13 mouse cellular contexts compared by ENCODE assay signal in genomic region chr2:68321230-68321629, GRCm38 (mm10).
DNase-seq lines count a peak whose midpoint lies in the region; ATAC-seq lines count a peak whose summit lies in the region.
"Had no signal": no experiment of that assay in that cellular context is flagged by ENCODE, and none has a peak within 500 bp of the region (broad histone marks: within the 10 kb centered on the region; RNA-seq: fewer than 3 reads in every experiment).

No protein-coding gene starts in this region.

- no peak overlapping the region for H3K9ac ChIP-seq in hindbrain, embryonic 11.5 days (ENCODE audit: low read depth, low read length)
- no peak overlapping the region; the same call in 1 of the 2 replicates for H3K9ac ChIP-seq in forebrain, embryonic 16.5 days (replicated peaks; ENCODE audit: low read depth, low read length)
- H3K9ac ChIP-seq in hindbrain, embryonic 16.5 days (ENCODE audit: low read depth, low read length): no peak overlapping the region
- H3K9ac ChIP-seq in neural tube, embryonic 14.5 days (replicated peaks; ENCODE audit: low read depth, low read length): 0 out of 2 replicates have a peak overlapping the region, but pooled peaks have one; percentile 11
- H3K9ac ChIP-seq: embryonic facial prominence, embryonic 13.5 days had no signal

- H3K36me3 ChIP-seq in hindbrain, embryonic 10.5 days: peaks cover 4% of the 10 kb centered on the region; the same call in 1 of the 2 replicates
- no peaks in the 10 kb centered on the region for H3K36me3 ChIP-seq in hindbrain, embryonic 11.5 days (ENCODE audit: control insufficient read depth, insufficient read depth, low read length)
- no peaks in the 10 kb centered on the region for H3K36me3 ChIP-seq in forebrain, embryonic 16.5 days (ENCODE audit: control insufficient read depth, insufficient read depth)
- no peaks in the 10 kb centered on the region for H3K36me3 ChIP-seq in hindbrain, embryonic 16.5 days (ENCODE audit: control insufficient read depth, insufficient read depth, low read length)
- H3K36me3 ChIP-seq in neural tube, embryonic 14.5 days (ENCODE audit: control insufficient read depth, insufficient read depth, low read length): no peaks in the 10 kb centered on the region
- H3K36me3 ChIP-seq: embryonic facial prominence, embryonic 13.5 days had no signal

- no peaks in the 10 kb centered on the region for H3K27me3 ChIP-seq in hindbrain, embryonic 10.5 days (ENCODE audit: insufficient read depth, poor library complexity, severe bottlenecking)
- no peaks in the 10 kb centered on the region for H3K27me3 ChIP-seq in hindbrain, embryonic 11.5 days (ENCODE audit: control insufficient read depth, insufficient read depth, low read length)
- H3K27me3 ChIP-seq in forebrain, embryonic 16.5 days (replicated peaks; ENCODE audit: control insufficient read depth, insufficient read depth, low read length): no peaks in the 10 kb centered on the region
- no peaks in the 10 kb centered on the region for H3K27me3 ChIP-seq in hindbrain, embryonic 16.5 days (replicated peaks; ENCODE audit: control insufficient read depth, insufficient read depth, low read length)
- H3K27me3 ChIP-seq in neural tube, embryonic 14.5 days (ENCODE audit: control insufficient read depth, insufficient read depth, low read length): no peaks in the 10 kb centered on the region
- H3K27me3 ChIP-seq: CH12.LX; embryonic facial prominence, embryonic 13.5 days had no signal

- no peaks in the 10 kb centered on the region for H3K9me3 ChIP-seq in hindbrain, embryonic 10.5 days
- no peaks in the 10 kb centered on the region for H3K9me3 ChIP-seq in hindbrain, embryonic 11.5 days (ENCODE audit: control insufficient read depth, low read length)
- no peaks in the 10 kb centered on the region for H3K9me3 ChIP-seq in forebrain, embryonic 16.5 days (ENCODE audit: control insufficient read depth, low read length)
- H3K9me3 ChIP-seq in hindbrain, embryonic 16.5 days (ENCODE audit: control insufficient read depth, low read length): no peaks in the 10 kb centered on the region
- no peaks in the 10 kb centered on the region for H3K9me3 ChIP-seq in neural tube, embryonic 14.5 days (ENCODE audit: control insufficient read depth, low read length)
- H3K9me3 ChIP-seq: embryonic facial prominence, embryonic 13.5 days had no signal

- H3K4me2 ChIP-seq in hindbrain, embryonic 11.5 days (replicated peaks; ENCODE audit: low read depth, low read length): no peak overlapping the region
- H3K4me2 ChIP-seq in forebrain, embryonic 16.5 days (ENCODE audit: low read length): peak overlapping the region; percentile 38
- H3K4me2 ChIP-seq in hindbrain, embryonic 16.5 days (ENCODE audit: low read length): no peak overlapping the region; the same call in 1 of the 2 replicates
- peak overlapping the region; percentile 38; the same call in 1 of the 2 replicates for H3K4me2 ChIP-seq in neural tube, embryonic 14.5 days (ENCODE audit: low read depth, low read length)
- H3K4me2 ChIP-seq: embryonic facial prominence, embryonic 13.5 days; liver, embryonic 11.5 days had no signal

- 82% methylated on average over 5 of the region's 5 CpGs for WGBS in hindbrain, embryonic 10.5 days
- WGBS in hindbrain, embryonic 11.5 days: 82% methylated on average over 5 of the region's 5 CpGs
- WGBS in forebrain, embryonic 16.5 days: 53% methylated on average over 5 of the region's 5 CpGs
- 54% methylated on average over 5 of the region's 5 CpGs for WGBS in hindbrain, embryonic 16.5 days
- 76% methylated on average over 5 of the region's 5 CpGs for WGBS in neural tube, embryonic 14.5 days

- no peak overlapping the region for H3K4me3 ChIP-seq in hindbrain, embryonic 10.5 days
- H3K4me3 ChIP-seq in hindbrain, embryonic 11.5 days (ENCODE audit: low read depth, low read length): no peak overlapping the region
- no peak overlapping the region for H3K4me3 ChIP-seq in forebrain, embryonic 16.5 days (replicated peaks; ENCODE audit: low read length)
- H3K4me3 ChIP-seq in hindbrain, embryonic 16.5 days (ENCODE audit: low read length): no peak overlapping the region
- no peak overlapping the region for H3K4me3 ChIP-seq in neural tube, embryonic 14.5 days (ENCODE audit: low read depth, low read length)
- H3K4me3 ChIP-seq: embryonic facial prominence, embryonic 13.5 days had no signal

- intact Hi-C loops in left cerebral cortex, postnatal 14 days (cut with DNase I): no loop called here

- 0 out of 2 replicates have a peak overlapping the region, but pooled peaks have one; percentile 2 for H3K27ac ChIP-seq in hindbrain, embryonic 10.5 days
- H3K27ac ChIP-seq in hindbrain, embryonic 11.5 days (ENCODE audit: low read depth, low read length): no peak overlapping the region
- peak overlapping the region; percentile 66 for H3K27ac ChIP-seq in forebrain, embryonic 16.5 days (ENCODE audit: low read length)
- peak overlapping the region; percentile 59; the same call in 1 of the 2 replicates for H3K27ac ChIP-seq in hindbrain, embryonic 16.5 days (ENCODE audit: low read depth, low read length)
- H3K27ac ChIP-seq in neural tube, embryonic 14.5 days (ENCODE audit: low read depth, low read length): peak overlapping the region; percentile 50; the same call in 1 of the 2 replicates
- H3K27ac ChIP-seq: embryonic facial prominence, embryonic 13.5 days had no signal

- no peak for DNase-seq in hindbrain, embryonic 10.5 days (ENCODE audit: low spot score)
- no peak for DNase-seq in hindbrain, embryonic 11.5 days (ENCODE audit: low spot score)
- DNase-seq in left cerebral cortex, postnatal 14 days (ENCODE audit: low spot score in 2 of 2): no peak
- DNase-seq: right cerebral cortex, postnatal 25 days; thymus, adult 2 months had no signal

- H3K4me1 ChIP-seq in hindbrain, embryonic 10.5 days (replicated peaks): peaks cover 23% of the 10 kb centered on the region
- peaks cover 3% of the 10 kb centered on the region; the same call in 1 of the 2 replicates for H3K4me1 ChIP-seq in hindbrain, embryonic 11.5 days (replicated peaks; ENCODE audit: control insufficient read depth, insufficient read depth, low read length)
- peaks cover 21% of the 10 kb centered on the region for H3K4me1 ChIP-seq in forebrain, embryonic 16.5 days (replicated peaks; ENCODE audit: control insufficient read depth, insufficient read depth, low read length)
- peaks cover 21% of the 10 kb centered on the region for H3K4me1 ChIP-seq in hindbrain, embryonic 16.5 days (ENCODE audit: control insufficient read depth, insufficient read depth, low read depth, low read length)
- H3K4me1 ChIP-seq in neural tube, embryonic 14.5 days (ENCODE audit: control insufficient read depth, insufficient read depth, low read length): peaks cover 9% of the 10 kb centered on the region; the same call in 1 of the 2 replicates

- no peak for ATAC-seq in hindbrain, embryonic 11.5 days (ENCODE audit: low FRiP score)
- ATAC-seq in forebrain, embryonic 16.5 days: no peak
- no peak for ATAC-seq in hindbrain, embryonic 16.5 days
- ATAC-seq in neural tube, embryonic 14.5 days (ENCODE audit: low read depth): peak; percentile 25; the same call in 1 of the 2 replicates
- ATAC-seq in monocyte, adult 5-6 weeks (replicated peaks; ENCODE audit: insufficient number of reproducible peaks, low FRiP score, low TSS enrichment, poor library complexity, severe bottlenecking): no peak
- ATAC-seq: inflammation-experienced regulatory T-cells, adult 6 months had no signal

Comparison
In these comparisons a context has a peak if more than half of its experiments do, and no peak if none do; other contexts are left out.
1. H3K4me2 ChIP-seq: peak in forebrain, embryonic 16.5 days (single experiment) and neural tube, embryonic 14.5 days (single experiment); none in hindbrain, embryonic 11.5 days (single experiment) and hindbrain, embryonic 16.5 days (single experiment).